Mouse (Mus musculus): ENCODE results near the gene Foxn3. TPM values are rescaled to one million over a fixed set of nuclear protein-coding genes. Genes with fewer than 3 reads are reported as not detected.

The Foxn3 gene
- polyA plus RNA-seq, 1 experiment from 2014 or later = 97.6 TPM

GRCm38 (mm10) chr12:99336349-99337170 is 226.8 kb downstream of the Foxn3 start:
- no peak overlapping the region for H3K9ac ChIP-seq
- H3K27me3 ChIP-seq = no peaks in the 10 kb centered on the region
- 0 out of 2 replicates have a peak overlapping the region, but pooled peaks have one; percentile 9 for H3K4me2 ChIP-seq (replicated peaks)
- H3K4me1 ChIP-seq = peaks cover 50% of the 10 kb centered on the region
- H3K9me3 ChIP-seq (replicated peaks) = no peaks in the 10 kb centered on the region
- peak; percentile 72 for ATAC-seq (ENCODE audit: insufficient number of reproducible peaks, low FRiP score, low TSS enrichment, low read depth)
- 15% methylated on average over 12 of the region's 12 CpGs for WGBS
- no peak overlapping the region for H3K4me3 ChIP-seq (replicated peaks)
- H3K36me3 ChIP-seq = no peaks in the 10 kb centered on the region
- peak overlapping the region; percentile 81 for H3K27ac ChIP-seq (replicated peaks)

DNA sequence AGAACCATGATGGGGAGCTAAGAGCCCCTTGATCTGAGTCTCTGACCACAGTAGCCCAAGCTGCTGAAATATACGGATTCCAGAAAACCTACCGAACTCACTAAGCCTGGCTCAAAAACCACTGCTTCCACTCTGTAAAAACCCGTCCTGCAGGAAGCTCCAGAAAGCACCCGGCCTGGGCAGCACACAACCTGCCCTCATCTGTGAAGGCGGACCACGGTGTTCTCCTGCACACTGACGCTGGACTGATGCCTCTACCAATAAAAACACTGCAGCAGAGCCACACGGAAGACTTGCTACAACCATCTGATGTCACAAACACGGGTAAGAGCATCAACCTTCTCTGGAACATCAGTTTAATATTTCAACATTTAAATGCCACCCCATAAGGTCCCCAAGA is 227.8 kb downstream of the Foxn3 start:
- H3K36me3 ChIP-seq = no peaks in the 10 kb centered on the region
- H3K4me3 ChIP-seq (replicated peaks) = no peak overlapping the region
- WGBS = 67% methylated on average over 9 of the region's 9 CpGs
- H3K9me3 ChIP-seq (replicated peaks) = no peaks in the 10 kb centered on the region
- H3K4me1 ChIP-seq = peaks cover 50% of the 10 kb centered on the region
- H3K27me3 ChIP-seq = no peaks in the 10 kb centered on the region
- peak overlapping the region; percentile 81; the same call in 1 of the 2 replicates for H3K27ac ChIP-seq (replicated peaks)
- no peak for ATAC-seq (ENCODE audit: insufficient number of reproducible peaks, low FRiP score, low TSS enrichment, low read depth)
- no peak overlapping the region for H3K4me2 ChIP-seq (replicated peaks)
- no peak overlapping the region for H3K9ac ChIP-seq

GRCm38 (mm10) chr12:99334026-99334425 is 229.4 kb downstream of the Foxn3 start:
- Histone ChIP-seq H3K4me1 (peaks cover 52% of the 10 kb centered on the region), H3K27ac (replicated peaks) (no peak overlapping the region), H3K9me3 (replicated peaks) (no peaks in the 10 kb centered on the region), H3K4me3 (replicated peaks) (no peak overlapping the region), H3K9ac (no peak overlapping the region), H3K4me2 (replicated peaks) (no peak overlapping the region), H3K27me3 (no peaks in the 10 kb centered on the region), H3K36me3 (no peaks in the 10 kb centered on the region)
- ATAC-seq (ENCODE audit: insufficient number of reproducible peaks, low FRiP score, low TSS enrichment, low read depth) = no peak
- WGBS = 77% methylated on average over 9 of the region's 9 CpGs

DNA sequence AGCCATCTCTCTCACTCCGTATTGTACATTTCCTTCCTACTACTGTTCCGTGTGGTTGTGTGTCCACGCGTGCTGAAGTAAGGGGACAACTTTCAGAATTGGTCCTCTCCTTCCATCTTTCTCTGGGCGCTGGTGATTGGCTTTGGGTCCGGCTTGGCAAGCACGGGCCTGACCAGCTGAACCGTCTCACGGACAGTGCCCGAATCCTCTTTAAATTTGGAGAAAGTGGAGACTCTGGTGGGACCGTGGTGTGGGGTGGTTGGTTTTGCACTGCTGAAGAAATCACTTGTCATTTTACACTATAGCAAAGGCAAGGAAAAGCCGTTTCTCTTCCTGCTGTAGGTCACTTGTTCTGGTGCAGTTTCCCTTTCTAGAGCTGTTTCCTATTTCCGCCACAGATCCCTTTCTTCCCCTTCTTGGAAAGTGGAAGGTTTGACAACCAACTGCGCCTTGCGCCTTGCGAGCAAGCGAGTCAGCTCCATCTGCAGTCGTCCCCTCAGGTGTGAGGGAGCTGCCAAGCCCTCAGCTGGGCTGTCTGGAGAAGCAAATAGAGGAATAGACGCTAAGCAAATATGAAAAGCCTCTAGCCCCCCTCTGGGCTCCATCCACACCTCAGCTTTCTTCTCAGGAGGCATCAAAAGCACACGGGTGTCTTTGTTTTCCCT is 229.9 kb downstream of the Foxn3 start:
- Histone ChIP-seq H3K4me3 (replicated peaks) (no peak overlapping the region), H3K36me3 (no peaks in the 10 kb centered on the region), H3K9ac (no peak overlapping the region), H3K27ac (replicated peaks) (no peak overlapping the region), H3K27me3 (no peaks in the 10 kb centered on the region), H3K9me3 (replicated peaks) (no peaks in the 10 kb centered on the region), H3K4me1 (peaks cover 53% of the 10 kb centered on the region), H3K4me2 (replicated peaks) (no peak overlapping the region)
- ATAC-seq (ENCODE audit: insufficient number of reproducible peaks, low FRiP score, low TSS enrichment, low read depth) = no peak
- 78% methylated on average over 20 of the region's 20 CpGs for WGBS

- H3K9ac ChIP-seq = no peak overlapping the region
- H3K36me3 ChIP-seq = no peaks in the 10 kb centered on the region
- H3K4me2 ChIP-seq (replicated peaks) = no peak overlapping the region
- H3K9me3 ChIP-seq (replicated peaks) = no peaks in the 10 kb centered on the region
- no peak for ATAC-seq (ENCODE audit: insufficient number of reproducible peaks, low FRiP score, low TSS enrichment, low read depth)
- 66% methylated on average over 16 of the region's 16 CpGs for WGBS
- H3K4me3 ChIP-seq (replicated peaks) = no peak overlapping the region
- H3K27ac ChIP-seq (replicated peaks) = no peak overlapping the region
- peaks cover 53% of the 10 kb centered on the region for H3K4me1 ChIP-seq
- no peaks in the 10 kb centered on the region for H3K27me3 ChIP-seq
These were observed 231.1 kb downstream of the Foxn3 start for GRCm38 (mm10) chr12:99332144-99332807.

- Histone ChIP-seq H3K27ac (replicated peaks) (peak overlapping the region; percentile 45; the same call in 1 of the 2 replicates), H3K4me2 (replicated peaks) (no peak overlapping the region), H3K4me1 (peaks cover 45% of the 10 kb centered on the region), H3K9me3 (replicated peaks) (no peaks in the 10 kb centered on the region), H3K9ac (no peak overlapping the region), H3K27me3 (no peaks in the 10 kb centered on the region), H3K36me3 (no peaks in the 10 kb centered on the region), H3K4me3 (replicated peaks) (no peak overlapping the region)
- 39% methylated on average over 6 of the region's 8 CpGs for WGBS
- ATAC-seq (ENCODE audit: insufficient number of reproducible peaks, low FRiP score, low TSS enrichment, low read depth) = no peak
These were observed 231.9 kb downstream of the Foxn3 start for GRCm38 (mm10) chr12:99331341-99331947.

DNA sequence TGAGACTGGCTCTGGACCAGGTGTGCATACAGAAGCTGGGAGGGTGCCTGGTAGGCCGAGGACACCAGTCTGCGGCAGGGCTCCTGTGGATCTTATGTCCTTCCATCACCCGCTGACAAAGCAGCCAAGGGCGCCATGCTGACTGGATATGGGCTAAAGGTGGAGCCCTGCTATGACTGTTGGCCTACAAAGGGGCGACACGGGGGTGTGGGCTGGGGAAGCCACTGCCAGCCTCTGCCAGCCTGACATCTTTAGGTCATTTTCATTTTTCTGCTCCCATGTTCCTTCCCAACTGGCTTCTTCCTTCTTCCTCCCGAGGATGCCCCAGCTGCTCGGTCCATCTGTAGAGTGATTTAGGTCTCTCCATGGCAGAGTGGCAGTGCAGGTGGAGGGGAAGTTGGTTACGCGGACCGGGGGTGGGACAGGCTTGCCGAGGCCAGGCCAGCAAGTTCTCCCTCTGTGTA is 232.5 kb downstream of the Foxn3 start:
- peaks cover 39% of the 10 kb centered on the region for H3K4me1 ChIP-seq
- H3K4me2 ChIP-seq (replicated peaks) = no peak overlapping the region
- H3K9ac ChIP-seq = no peak overlapping the region
- H3K27me3 ChIP-seq = no peaks in the 10 kb centered on the region
- H3K27ac ChIP-seq (replicated peaks) = peak overlapping the region; percentile 45; the same call in 1 of the 2 replicates
- H3K4me3 ChIP-seq (replicated peaks) = no peak overlapping the region
- no peak for ATAC-seq (ENCODE audit: insufficient number of reproducible peaks, low FRiP score, low TSS enrichment, low read depth)
- H3K36me3 ChIP-seq = no peaks in the 10 kb centered on the region
- no peaks in the 10 kb centered on the region for H3K9me3 ChIP-seq (replicated peaks)
- 73% methylated on average over 12 of the region's 12 CpGs for WGBS

DNA sequence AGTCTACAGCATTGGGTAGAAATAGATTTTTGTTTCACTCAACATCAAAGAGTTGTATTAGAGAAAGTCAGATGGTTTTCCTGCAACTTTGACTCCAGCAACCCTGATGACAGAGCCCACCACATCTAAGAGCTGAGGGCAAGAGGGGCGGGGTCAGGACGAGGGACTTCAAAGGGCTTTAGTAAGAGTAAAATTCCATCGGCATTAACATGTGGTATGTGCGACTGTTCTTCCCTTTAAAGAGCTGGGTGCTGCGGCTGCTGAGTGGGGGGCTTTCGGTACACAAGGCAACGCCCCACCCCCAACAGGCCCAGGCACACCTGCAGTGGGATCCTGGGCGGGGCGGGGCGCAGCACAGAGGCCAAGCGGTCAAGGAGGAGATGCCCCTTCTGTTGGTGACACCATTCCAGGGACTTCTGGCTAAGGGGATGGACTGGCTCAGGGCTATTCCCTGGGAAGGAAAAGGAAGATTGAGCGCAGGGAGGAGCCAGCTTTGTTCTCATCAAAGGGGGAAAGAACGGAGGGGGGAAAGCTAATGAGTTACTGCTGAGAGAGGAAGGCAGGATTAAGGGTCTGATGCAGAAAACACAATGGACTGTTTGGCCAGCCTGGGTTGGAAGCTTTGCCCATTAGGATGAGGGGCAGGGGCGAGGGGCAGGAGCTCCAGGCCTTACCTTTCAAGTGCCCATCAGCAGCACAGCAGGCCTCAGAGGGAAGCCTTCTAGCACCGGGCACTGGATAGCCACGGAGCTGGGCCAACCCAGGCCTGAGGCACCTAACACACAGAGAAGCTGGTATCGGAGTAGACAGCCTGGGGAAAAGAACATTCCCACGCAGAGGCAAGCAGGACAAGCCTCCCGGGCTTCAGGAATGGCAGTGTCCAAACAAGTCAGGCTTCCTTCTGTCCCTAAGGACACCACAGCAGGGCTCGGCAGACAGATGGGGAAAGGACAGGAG is 233.8 kb downstream of the Foxn3 start:
- H3K9me3 ChIP-seq (replicated peaks) = no peaks in the 10 kb centered on the region
- H3K4me1 ChIP-seq = peaks cover 45% of the 10 kb centered on the region
- peak; percentile 63; the same call in 1 of the 2 replicates for ATAC-seq (ENCODE audit: insufficient number of reproducible peaks, low FRiP score, low TSS enrichment, low read depth)
- H3K36me3 ChIP-seq = no peaks in the 10 kb centered on the region
- no peaks in the 10 kb centered on the region for H3K27me3 ChIP-seq
- no peak overlapping the region for H3K9ac ChIP-seq
- H3K27ac ChIP-seq (replicated peaks) = peak overlapping the region; percentile 53
- no peak overlapping the region for H3K4me3 ChIP-seq (replicated peaks)
- 0 out of 2 replicates have a peak overlapping the region, but pooled peaks have one; percentile 2 for H3K4me2 ChIP-seq (replicated peaks)
- whole genome bisulfite sequencing = 15% methylated on average over 20 of the region's 20 CpGs

- H3K4me3 ChIP-seq (replicated peaks) = no peak overlapping the region
- WGBS = 51% methylated on average over 8 of the region's 8 CpGs
- peaks cover 47% of the 10 kb centered on the region for H3K4me1 ChIP-seq
- H3K9ac ChIP-seq = no peak overlapping the region
- no peaks in the 10 kb centered on the region for H3K27me3 ChIP-seq
- no peak overlapping the region for H3K27ac ChIP-seq (replicated peaks)
- no peaks in the 10 kb centered on the region for H3K9me3 ChIP-seq (replicated peaks)
- no peaks in the 10 kb centered on the region for H3K36me3 ChIP-seq
- no peak for ATAC-seq (ENCODE audit: insufficient number of reproducible peaks, low FRiP score, low TSS enrichment, low read depth)
- H3K4me2 ChIP-seq (replicated peaks) = no peak overlapping the region
These were observed 237.2 kb downstream of the Foxn3 start for GRCm38 (mm10) chr12:99326157-99326556.

Data from embryonic facial prominence, embryonic 15.5 days (tissue).